Mouse (Mus musculus): Measurements from ENCODE around the gene Mrpl52.
A peak's percentile ranks its signal among the peaks of the same experiment; 100 is the strongest.

The Mrpl52 gene

DNA sequence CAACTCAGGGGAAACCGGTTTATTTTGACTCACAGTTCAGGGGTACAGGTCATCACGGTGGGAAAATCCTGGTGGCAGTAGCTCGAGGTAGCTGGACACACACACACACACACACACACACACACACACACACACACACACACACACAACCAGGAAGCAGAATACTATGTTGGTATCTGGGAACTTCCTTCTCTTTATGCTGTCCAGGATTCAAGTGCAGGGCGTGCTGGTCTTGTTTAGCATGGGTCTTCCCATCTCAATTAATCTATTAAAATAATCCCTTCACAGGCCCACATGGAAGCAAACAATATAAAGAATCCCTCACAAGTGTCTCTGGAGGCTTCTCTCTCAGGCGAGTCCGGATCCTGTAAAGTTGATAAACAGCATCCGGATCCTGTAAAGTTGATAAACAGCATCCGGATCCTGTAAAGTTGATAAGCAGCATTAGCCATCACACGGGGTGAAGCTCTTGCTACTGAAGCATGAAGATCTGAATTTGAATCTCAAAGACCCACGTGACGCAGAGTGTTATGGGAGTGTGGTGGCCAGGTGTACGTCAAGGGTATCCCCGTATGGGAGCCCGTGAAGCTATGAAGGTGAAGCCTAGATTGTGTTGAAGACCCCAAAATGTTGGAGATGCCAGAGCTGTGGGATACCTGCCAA, 31.3 kb downstream of the Mrpl52 start:
- Histone ChIP-seq H3K9me3 (ENCODE audit: low read length) (no peaks in the 10 kb centered on the region), H3K36me3 (ENCODE audit: insufficient read depth, low read length) (no peaks in the 10 kb centered on the region), H3K27me3 (ENCODE audit: insufficient read depth, low read length) (no peaks in the 10 kb centered on the region), H3K4me3 (replicated peaks; ENCODE audit: low read length) (no peak overlapping the region), H3K4me1 (replicated peaks; ENCODE audit: low read depth, low read length) (peaks cover 6% of the 10 kb centered on the region)
- TF ChIP-seq CTCF (conservative IDR thresholded peaks at IDR 0.05; ENCODE audit: low read length) (no peak), POU5F1 (IDR thresholded peaks at IDR 0.05; ENCODE audit: borderline replicate concordance, low read length) (no peak), NANOG (IDR thresholded peaks at IDR 0.05; ENCODE audit: borderline replicate concordance, low read length) (no peak)

DNA sequence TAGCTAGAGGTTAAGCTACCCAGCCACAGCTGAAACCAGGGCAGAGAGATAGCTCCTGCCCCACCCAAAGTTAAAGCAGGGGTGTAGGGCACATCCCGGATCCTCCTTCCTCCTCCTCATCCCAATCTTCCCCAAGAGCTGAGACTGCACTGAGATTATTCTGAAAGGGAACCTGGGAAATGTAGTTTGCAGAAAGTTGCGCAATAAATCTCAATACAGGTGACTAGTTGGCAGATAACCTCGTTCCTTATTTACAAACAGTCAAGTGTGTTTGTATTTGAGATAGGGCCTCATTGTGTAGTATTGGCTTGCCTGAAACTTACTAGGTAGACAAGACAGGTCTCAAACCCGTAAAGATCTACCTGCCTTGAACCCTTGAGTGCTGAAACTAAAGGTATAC, 35.4 kb downstream of the Mrpl52 start:
- Histone ChIP-seq H3K4me3 (replicated peaks; ENCODE audit: low read length) (no peak overlapping the region), H3K4me1 (replicated peaks; ENCODE audit: low read depth, low read length) (peaks cover 18% of the 10 kb centered on the region), H3K36me3 (ENCODE audit: insufficient read depth, low read length) (peaks cover 16% of the 10 kb centered on the region), H3K9me3 (ENCODE audit: low read length) (no peaks in the 10 kb centered on the region), H3K27me3 (ENCODE audit: insufficient read depth, low read length) (no peaks in the 10 kb centered on the region)
- TF ChIP-seq CTCF (conservative IDR thresholded peaks at IDR 0.05; ENCODE audit: low read length): no peak

DNA sequence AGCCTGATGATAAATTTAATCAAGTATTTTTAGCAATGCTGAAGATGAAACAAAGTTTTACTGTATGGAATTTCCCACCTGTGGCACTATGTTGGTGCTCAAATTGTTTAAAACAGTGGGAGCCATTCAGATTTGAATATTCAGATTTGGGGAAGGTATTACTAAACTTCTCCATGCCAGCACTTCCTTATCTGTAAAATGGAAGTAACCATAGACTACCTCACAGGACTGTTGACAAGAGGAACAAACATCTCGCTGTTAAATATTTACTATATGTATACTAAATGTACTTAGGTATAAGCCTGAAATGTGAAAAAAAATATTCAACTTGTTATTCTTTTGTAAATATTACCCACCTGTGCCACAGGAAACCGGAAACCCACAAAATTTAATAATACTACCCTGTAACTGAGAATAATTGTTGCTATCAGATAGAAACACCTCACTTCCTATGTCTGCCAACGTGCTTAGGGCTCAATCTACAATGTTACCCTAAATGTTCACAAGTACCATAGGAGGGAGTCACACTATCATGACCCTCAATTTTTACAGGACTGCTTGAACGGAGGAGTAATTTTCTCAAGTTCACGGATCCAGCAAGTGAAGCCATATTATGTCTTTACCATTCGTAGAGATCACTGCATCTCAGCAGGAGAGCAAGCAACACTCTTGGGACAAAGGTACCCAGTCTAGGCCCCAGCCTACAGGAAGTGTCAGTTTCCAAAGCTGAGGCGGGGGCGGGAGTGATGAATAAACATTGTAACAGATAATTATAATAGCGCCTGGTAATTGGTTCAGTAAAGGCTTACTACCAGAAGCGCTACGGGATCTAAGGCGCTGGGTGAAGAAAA, 36.6 kb downstream of the Mrpl52 start:
- Histone ChIP-seq H3K27me3 (ENCODE audit: insufficient read depth, low read length) (no peaks in the 10 kb centered on the region), H3K4me3 (replicated peaks; ENCODE audit: low read length) (peak overlapping the region; percentile 96), H3K9me3 (ENCODE audit: low read length) (no peaks in the 10 kb centered on the region), H3K36me3 (ENCODE audit: insufficient read depth, low read length) (peaks cover 28% of the 10 kb centered on the region), H3K4me1 (replicated peaks; ENCODE audit: low read depth, low read length) (peaks cover 30% of the 10 kb centered on the region)
- TF ChIP-seq CTCF (conservative IDR thresholded peaks at IDR 0.05; ENCODE audit: low read length) (no peak), NANOG (IDR thresholded peaks at IDR 0.05; ENCODE audit: borderline replicate concordance, low read length) (no peak), POU5F1 (IDR thresholded peaks at IDR 0.05; ENCODE audit: borderline replicate concordance, low read length) (no peak)

DNA sequence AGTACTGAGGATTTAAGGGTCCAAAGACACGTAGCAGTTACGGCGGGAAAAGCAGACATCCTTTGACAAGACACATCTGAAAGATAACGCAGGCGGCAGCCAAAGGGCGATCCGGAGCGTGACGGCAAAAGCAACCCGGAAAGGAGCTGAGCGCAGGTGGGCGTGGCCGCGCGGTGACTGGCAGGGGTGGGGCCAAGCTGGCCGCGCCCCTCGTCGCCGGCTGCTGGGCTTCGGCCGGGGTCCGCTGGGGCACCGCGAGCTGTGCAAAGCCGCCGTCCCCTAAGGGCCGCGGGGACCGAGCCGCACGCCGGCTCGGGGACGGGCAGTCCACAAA, 37.2 kb downstream of the Mrpl52 start, which contains the start of gene Lrp10:
Gene Lrp10 (plus strand): TSS at position 179 of the 334 bp plus-strand sequence.
- Histone ChIP-seq H3K27me3 (ENCODE audit: insufficient read depth, low read length) (no peaks in the 10 kb centered on the region), H3K4me3 (replicated peaks; ENCODE audit: low read length) (peak within 1 kb of the TSS; percentile 96), H3K4me1 (replicated peaks; ENCODE audit: low read depth, low read length) (peaks cover 36% of the 10 kb centered on the region), H3K9me3 (ENCODE audit: low read length) (no peaks in the 10 kb centered on the region), H3K36me3 (ENCODE audit: insufficient read depth, low read length) (peaks cover 34% of the 10 kb centered on the region)
- TF ChIP-seq NANOG (IDR thresholded peaks at IDR 0.05; ENCODE audit: borderline replicate concordance, low read length) (no peak), CTCF (conservative IDR thresholded peaks at IDR 0.05; ENCODE audit: low read length) (no peak), POU5F1 (IDR thresholded peaks at IDR 0.05; ENCODE audit: borderline replicate concordance, low read length) (no peak)

DNA sequence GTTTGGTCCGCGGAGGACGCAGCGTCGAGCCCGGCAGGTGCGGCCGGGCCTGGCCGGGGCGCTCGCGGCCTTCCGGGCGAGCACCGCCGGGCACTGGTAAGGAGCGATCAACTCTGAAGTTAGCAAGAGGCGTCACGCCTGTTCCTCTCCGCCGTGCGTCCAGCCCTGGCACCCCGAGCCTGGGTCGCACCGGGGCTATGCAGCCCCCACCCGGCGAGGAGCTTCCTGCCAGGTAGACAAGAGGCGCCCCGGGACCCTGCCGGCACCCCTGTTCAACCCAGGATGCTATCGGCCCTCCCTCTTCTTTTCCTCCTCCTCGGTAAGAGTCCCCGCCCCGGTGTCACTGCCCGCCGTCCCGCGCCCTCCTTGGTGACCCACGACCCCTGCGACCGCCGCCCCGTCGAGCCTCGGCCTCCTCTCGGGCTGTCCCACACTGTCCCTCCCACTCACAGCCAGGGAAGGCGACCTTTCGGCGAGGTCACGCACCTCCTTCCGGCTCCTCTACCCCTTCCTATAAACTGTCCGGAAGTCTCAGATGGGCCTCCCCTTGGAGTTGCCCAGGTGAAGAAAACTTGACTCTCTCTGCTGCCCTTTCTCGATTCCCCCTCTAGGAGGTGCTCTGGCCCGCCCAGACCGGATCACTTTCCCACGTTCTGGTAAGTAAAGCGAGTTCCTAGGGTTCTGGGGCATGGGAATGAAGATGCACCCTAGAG, 37.7 kb downstream of the Mrpl52 start:
- peaks cover 41% of the 10 kb centered on the region for H3K4me1 ChIP-seq (replicated peaks; ENCODE audit: low read depth, low read length)
- TF ChIP-seq CTCF (conservative IDR thresholded peaks at IDR 0.05; ENCODE audit: low read length): peak; percentile 56
- no peak for TF ChIP-seq POU5F1 (IDR thresholded peaks at IDR 0.05; ENCODE audit: borderline replicate concordance, low read length)
- H3K9me3 ChIP-seq (ENCODE audit: low read length): no peaks in the 10 kb centered on the region
- peaks cover 39% of the 10 kb centered on the region for H3K36me3 ChIP-seq (ENCODE audit: insufficient read depth, low read length)
- no peaks in the 10 kb centered on the region for H3K27me3 ChIP-seq (ENCODE audit: insufficient read depth, low read length)
- H3K4me3 ChIP-seq (replicated peaks; ENCODE audit: low read length): peak overlapping the region; percentile 96

DNA sequence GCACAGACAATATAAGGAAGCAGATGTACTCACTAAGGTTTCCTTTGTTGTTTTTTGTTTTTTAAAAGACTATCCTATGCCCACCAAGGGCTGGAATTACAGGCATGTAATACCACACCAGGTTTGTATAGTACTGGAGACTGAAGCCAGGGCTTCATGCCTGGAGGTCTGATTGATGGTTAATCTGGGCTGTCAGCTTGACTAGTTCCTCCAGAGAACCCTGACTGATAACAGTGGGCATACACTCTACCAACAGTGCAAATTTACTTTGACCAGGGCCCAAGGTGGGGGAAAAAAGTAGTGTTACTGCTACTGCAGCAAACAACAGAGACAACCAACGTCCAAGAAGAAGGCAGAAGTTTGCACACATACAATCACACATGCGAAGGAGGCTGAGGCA, 44.8 kb downstream of the Mrpl52 start:
- H3K36me3 ChIP-seq (ENCODE audit: insufficient read depth, low read length): peaks cover 44% of the 10 kb centered on the region
- H3K4me1 ChIP-seq (replicated peaks; ENCODE audit: low read depth, low read length): peaks cover 39% of the 10 kb centered on the region
- no peak for TF ChIP-seq CTCF (conservative IDR thresholded peaks at IDR 0.05; ENCODE audit: low read length)
- TF ChIP-seq NANOG (IDR thresholded peaks at IDR 0.05; ENCODE audit: borderline replicate concordance, low read length): no peak
- TF ChIP-seq POU5F1 (IDR thresholded peaks at IDR 0.05; ENCODE audit: borderline replicate concordance, low read length): no peak
- no peaks in the 10 kb centered on the region for H3K9me3 ChIP-seq (ENCODE audit: low read length)
- H3K4me3 ChIP-seq (replicated peaks; ENCODE audit: low read length): no peak overlapping the region
- peaks cover 18% of the 10 kb centered on the region for H3K27me3 ChIP-seq (ENCODE audit: insufficient read depth, low read length)

DNA sequence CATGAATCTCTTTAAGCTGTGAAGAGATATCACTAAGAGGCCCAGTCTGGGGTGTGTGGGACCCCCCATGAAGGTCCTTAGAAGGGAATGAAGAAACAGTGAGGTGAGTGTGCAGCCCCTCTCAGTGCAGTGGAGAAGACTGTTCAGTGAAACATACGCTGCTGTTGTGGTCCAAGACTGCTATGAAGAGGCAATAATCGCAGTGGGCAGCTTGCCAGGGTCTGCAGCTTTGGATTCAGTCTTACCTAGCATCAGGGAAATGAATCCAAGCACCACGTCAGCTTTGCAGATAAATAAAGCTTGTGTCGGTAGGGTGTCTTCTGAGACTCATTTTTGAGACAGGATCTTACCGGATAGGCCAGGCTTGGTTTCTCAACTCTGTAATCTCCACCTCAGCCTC, 46.0 kb downstream of the Mrpl52 start:
- peaks cover 32% of the 10 kb centered on the region for H3K36me3 ChIP-seq (ENCODE audit: insufficient read depth, low read length)
- peaks cover 43% of the 10 kb centered on the region for H3K4me1 ChIP-seq (replicated peaks; ENCODE audit: low read depth, low read length)
- H3K9me3 ChIP-seq (ENCODE audit: low read length): no peaks in the 10 kb centered on the region
- TF ChIP-seq NANOG (IDR thresholded peaks at IDR 0.05; ENCODE audit: borderline replicate concordance, low read length): no peak
- no peak for TF ChIP-seq POU5F1 (IDR thresholded peaks at IDR 0.05; ENCODE audit: borderline replicate concordance, low read length)
- no peak for TF ChIP-seq CTCF (conservative IDR thresholded peaks at IDR 0.05; ENCODE audit: low read length)
- no peak overlapping the region for H3K4me3 ChIP-seq (replicated peaks; ENCODE audit: low read length)
- peaks cover 30% of the 10 kb centered on the region for H3K27me3 ChIP-seq (ENCODE audit: insufficient read depth, low read length)

DNA sequence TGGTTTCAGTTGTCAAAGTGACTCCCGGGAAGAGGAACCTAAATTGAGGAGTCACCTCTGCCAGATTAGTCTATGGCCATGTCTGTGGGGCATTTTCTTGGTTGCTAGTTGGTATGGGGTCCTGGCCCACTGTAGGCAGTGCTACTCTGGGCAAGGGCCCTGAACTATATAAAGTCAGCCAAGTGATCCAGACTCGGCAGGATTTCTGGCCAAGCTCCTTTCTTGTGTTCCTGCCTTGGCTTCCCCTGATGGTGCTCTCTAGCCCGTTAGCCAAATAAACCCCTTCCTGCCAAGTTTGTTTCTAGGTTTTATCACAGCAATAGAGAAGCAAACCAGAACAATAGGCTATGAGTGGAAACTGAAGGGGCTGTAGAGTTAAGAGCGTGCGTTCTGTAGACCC, 48.0 kb downstream of the Mrpl52 start:
- H3K4me3 ChIP-seq (replicated peaks; ENCODE audit: low read length): no peak overlapping the region
- TF ChIP-seq POU5F1 (IDR thresholded peaks at IDR 0.05; ENCODE audit: borderline replicate concordance, low read length) (no peak), NANOG (IDR thresholded peaks at IDR 0.05; ENCODE audit: borderline replicate concordance, low read length) (no peak), CTCF (conservative IDR thresholded peaks at IDR 0.05; ENCODE audit: low read length) (no peak)
- peaks cover 49% of the 10 kb centered on the region for H3K27me3 ChIP-seq (ENCODE audit: insufficient read depth, low read length)
- H3K9me3 ChIP-seq (ENCODE audit: low read length): no peaks in the 10 kb centered on the region
- peaks cover 31% of the 10 kb centered on the region for H3K4me1 ChIP-seq (replicated peaks; ENCODE audit: low read depth, low read length)
- peaks cover 11% of the 10 kb centered on the region for H3K36me3 ChIP-seq (ENCODE audit: insufficient read depth, low read length)

Measured in E14TG2a.4 (cell line).